Mouse (Mus musculus): ENCODE data around the gene Hes1. TPM values are rescaled to one million over a fixed set of nuclear protein-coding genes. Genes with fewer than 3 reads are reported as not detected.

The Hes1 gene
- total RNA-seq (2021), result 10 to 100 TPM in 1 of 2 experiments, 1 to 10 TPM in 1; 9.2 to 12.5 TPM
- long read RNA-seq, experiment 1, transcript Hes1-201 (4 exons, 1,468 nt), result major isoform, 5 of 14 reads
- long read RNA-seq, experiment 1, partial matches to known transcripts, result 0 of 14 reads
- long read RNA-seq, experiment 1, other reads (novel, unspliced or antisense), result 7 of 14 reads
- long read RNA-seq, experiment 2, transcript Hes1-201 (4 exons, 1,468 nt), result major isoform, 23 of 25 reads
- long read RNA-seq, experiment 2, partial matches to known transcripts, result 0 of 25 reads
- long read RNA-seq, experiment 2, other reads (novel, unspliced or antisense), result 2 of 25 reads

DNA sequence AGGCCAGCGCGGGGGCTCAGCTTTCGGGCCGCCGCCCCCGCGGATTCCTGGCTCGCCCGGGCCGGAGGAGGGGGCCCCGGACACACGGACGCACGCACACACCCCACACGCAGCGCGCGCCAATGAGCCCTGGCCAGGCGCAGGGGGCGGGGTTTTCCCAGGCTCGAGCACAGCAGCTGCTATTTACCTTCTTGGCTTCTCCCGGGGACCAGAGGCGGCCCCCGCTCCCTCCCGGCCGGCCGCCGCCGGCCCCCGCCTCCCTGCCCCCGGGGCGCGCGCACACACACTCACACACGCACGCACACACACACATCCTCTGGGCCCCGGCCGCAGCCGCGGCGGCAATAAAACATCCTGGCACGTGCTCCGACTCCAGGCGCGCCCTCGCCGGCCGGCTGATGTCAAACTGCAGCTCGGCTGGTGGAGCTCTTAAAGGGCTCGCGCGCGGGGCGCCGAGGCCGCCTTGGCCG, at the start of gene Hes1:
Gene Hes1 (plus strand): TSS at position 401 of the 470 bp plus-strand sequence.
- DNase-seq, result peak; percentile 95

DNA sequence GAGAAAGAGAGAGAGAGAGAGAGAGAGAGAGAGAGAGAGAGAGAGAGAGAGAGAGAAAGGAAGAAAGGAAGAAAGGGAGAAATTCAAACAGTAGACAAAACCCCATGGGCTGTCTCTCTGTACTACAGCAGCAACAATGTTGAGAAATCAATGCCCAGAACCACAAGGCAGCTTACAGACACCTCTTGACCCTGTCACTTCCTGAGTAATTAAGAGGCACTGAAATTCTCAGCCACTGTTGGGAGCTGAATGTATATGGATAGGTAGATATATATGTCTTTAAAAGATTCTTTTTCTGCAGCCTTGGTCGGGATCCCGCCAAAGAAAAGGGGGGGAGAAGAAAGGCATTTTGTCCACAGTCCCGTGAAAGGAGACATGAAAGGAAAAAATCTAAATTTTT, 48.1 kb upstream of the Hes1 start:
- no peak for DNase-seq

DNA sequence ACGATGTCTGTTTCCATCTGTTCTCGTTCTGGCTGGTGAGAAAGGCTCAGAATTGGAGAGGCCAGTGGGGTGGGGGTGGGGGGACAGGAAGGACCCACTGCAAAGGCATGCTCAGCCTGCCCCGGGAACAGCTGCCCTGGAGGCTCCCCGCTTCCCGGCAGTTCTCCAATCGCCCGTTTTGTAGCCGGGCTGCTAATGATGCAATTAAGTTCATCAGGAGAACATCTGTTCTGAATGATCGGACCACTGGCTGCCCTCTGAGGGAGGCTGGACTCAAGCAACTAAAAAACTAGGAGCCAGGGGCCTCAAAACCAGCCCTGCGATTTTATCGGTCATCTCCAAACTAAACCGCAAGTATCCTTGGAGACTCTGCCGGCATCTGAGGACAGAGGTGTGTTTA, 44.1 kb upstream of the Hes1 start:
- DNase-seq, result peak; percentile 61

DNA sequence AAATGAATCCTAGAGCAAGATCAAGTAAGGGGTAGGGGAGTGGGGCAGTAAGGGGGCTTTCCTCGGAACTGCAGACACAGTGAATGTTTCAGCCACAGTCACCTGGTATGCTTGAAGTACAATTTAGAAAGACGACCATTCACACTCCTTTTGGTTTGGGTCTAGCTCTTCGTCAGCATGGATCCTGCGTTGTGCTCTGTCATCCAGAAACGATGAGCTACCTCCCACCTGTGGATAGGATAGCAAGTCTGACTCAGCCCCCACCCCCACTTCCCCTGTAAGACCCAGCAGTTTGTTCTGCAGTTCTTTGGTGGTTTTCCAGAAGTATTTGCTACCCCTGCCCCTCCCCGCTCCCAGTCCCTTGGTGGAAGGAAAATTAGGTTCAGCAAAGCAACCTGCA, 41.8 kb upstream of the Hes1 start:
- no peak for DNase-seq

DNA sequence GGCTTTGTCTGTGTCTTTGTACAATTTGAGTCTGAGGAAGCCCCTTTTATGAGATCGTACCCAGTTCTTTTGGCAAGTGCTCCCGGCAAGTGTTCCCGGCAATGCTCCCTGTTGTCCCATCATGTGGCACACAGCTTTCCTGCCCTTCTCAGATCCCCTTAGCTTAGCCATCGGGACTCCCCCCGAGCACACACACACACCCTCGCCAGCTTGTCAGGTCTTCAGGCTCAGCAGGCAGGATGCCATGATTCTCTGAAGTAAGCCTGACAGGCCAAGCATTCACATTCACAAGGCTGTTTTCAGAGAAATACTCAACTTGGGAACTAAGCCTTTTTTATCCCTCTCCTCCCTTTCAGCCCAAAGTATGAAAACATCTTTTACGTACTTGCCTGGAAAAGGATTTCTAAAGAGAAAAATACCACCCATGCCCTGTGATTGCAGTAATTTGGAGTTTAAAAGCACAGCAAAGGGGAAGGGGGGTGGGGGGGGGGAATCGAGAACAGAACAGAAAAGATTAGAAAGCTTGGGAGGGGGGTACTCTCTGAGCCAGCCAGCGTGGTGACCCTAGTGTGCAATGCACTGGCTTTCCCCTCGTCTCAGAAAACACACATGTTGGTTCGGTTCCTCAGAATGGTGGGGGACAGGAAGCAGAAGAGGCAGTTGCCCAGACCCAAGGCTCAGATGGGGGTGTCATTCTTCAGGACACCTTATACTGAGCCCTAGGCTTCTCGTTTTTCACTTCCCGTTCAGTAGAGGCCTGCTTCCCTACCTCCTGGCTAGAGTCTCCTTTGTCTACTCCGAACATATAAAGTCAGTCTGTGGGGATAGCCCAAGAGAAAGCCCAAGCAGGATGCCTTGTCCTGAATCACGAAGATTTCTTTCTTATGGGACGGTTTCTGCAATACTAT, 41.0 kb upstream of the Hes1 start:
- no peak for DNase-seq

DNA sequence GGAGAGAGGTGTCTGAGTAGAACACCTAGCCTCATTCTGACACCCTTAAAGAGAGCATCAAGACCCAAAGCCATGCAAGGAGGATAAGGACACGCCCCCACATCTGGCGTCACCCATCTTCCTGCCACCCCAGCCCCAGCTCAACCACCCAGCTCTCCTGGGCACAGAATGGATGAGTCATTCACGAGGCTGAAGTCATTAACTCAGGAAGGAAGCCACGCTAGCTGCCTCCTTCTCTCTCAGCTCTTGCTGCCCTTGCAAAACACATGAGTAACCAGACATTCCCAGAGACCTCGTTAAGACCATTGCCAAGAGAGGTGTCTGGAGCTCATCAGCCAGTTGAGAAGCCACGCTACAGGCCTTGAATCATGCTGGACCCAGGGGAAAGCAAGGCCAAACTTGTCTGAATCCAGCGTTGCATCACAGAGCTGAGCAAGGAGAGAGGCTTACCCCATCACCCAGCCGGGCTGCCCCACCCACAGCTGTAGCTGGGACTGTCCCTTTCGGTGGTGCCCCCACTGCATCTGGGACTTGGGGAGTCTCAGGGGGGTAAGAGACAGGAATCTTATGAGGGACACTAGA, 39.4 kb upstream of the Hes1 start:
- DNase-seq, result peak; percentile 58

DNA sequence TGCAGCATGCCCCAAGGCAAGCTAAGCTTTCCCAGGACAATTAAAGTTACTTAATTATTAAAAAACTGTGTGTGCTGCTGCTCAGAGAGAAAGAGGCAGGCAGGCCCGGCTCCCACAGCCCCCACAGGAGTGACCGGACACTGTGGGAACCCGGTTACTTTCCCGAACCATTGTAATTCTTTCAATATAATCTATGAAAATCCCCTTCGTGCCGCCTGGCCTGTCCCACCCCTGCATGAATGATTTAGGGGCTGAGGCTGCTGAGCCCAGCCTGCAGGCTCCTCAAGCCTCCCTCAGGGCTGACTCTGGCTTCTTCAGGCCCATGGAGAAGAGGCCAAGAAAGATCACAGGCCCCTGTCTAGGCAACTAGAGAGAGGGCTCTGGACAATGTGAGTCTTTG, 36.0 kb upstream of the Hes1 start:
- DNase-seq, result no peak

DNA sequence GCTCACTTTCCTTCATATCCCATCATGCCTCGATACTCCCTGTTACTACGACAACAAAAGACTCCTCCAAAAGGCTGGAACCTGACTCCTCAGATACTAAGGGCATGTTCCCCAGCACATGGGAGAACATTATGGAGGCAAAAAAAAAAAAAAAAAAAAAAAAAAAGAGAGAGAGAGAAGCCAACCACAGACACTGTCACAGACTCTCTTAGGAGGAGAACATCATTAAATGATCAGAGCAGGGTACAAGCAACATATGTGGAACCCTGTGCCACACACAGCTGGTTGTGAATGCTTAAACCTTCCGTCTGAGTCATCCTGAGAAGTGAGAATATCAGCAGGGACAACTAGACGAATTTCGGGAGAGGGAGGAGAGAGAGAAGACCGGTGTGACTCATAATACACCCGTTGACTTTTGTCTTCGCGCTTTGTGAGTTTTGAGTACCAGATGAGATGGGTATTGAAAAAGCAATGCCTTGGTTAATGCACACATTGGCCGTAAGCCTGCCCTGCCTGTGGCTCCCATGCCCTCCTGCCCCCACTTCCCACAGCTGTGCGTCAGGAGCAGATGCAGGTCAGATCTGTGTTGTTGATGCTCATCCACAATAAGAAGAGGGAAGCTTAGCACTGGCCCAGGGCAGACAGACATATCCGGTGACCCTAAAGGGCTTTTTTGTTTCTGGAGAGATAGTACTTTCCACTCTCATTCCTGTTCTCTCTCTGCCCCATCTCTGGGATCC, 34.8 kb upstream of the Hes1 start:
- no peak for DNase-seq

DNA sequence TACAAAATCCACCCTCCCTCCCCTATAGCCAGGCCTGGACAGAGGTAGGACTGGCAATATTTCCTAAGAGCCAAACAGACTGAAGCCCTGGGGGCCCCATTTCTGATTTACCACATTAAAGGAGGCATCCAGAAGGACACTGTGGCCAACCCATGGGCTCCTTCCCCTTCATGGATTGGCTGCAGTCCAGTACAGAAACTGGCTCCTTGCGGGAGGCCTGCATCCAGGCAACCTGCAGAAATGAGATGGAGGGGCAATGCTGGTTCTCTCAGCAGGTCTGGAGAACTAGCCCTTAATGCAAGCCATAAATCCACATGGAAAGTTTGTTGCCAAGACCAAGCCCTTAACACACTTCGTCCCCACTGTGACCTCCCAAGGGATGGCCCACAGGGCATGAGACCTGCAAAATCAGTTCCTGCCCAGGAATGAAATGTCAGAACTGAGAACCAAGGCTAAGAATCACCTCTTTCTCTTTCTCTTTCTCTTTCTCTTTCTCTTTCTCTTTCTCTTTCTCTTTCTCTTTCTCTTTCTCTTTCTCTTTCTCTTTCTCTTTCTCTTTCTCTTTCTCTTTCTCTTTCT, 31.8 kb upstream of the Hes1 start:
- no peak for DNase-seq

DNA sequence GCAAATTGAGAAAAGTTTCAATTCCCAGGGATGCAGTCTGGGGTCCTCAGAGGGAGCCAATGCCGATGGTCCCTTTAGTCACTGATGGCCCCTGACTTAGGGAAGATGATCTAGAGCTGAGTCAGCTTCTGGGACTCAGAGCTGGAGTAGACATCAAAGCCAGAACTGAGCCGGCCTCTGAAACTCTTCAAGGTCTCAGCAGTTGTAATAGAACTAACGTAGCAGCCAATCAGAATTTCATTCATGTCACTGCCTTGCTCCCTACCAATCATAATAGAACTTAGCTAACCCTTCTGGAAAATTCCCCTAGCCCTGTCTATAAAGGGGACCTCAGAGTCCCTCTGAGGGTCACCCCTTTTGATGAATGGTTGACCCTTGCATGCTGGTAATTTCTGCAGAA, 30.8 kb upstream of the Hes1 start:
- no peak for DNase-seq

DNA sequence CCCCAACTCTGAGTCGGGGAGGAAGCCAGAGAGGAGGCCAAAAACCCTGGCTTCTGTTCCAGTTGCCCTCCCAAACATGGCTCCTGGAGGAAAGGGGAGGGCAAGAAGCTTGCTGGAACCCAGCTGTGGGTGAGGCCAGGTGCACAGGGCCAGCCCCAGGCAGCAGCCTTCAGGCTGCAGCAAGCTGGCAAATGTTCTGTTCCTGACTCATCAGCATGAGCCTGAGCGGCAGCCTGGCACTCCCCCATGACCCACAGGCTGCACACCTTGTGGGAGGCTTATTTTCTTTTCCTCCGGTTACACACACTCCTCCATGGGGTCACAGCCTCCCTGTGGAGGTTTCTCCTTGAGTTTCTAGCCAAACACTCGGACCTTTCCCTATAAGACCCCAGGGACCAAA, 30.2 kb upstream of the Hes1 start:
- no peak for DNase-seq

DNA sequence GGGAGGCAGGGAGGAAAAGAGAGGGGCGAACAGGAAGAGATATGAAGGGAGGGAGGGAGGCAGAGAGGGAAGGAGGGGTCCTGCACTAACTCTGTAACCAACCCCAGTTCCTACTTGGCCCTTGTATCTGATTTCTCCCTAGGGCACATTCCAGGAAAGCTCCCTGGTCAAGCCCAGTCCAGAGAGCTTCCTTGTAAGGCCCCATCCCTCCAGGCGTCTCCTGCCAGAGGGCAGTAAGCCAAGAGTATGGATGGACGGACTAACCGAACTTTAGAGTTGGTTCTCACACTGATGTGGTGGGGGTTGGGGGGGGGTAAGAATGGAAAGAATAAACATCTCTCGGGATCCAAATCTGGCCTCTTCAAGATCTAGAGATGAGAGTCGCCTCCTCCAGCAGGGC, 29.7 kb upstream of the Hes1 start:
- DNase-seq, result peak; percentile 38

DNA sequence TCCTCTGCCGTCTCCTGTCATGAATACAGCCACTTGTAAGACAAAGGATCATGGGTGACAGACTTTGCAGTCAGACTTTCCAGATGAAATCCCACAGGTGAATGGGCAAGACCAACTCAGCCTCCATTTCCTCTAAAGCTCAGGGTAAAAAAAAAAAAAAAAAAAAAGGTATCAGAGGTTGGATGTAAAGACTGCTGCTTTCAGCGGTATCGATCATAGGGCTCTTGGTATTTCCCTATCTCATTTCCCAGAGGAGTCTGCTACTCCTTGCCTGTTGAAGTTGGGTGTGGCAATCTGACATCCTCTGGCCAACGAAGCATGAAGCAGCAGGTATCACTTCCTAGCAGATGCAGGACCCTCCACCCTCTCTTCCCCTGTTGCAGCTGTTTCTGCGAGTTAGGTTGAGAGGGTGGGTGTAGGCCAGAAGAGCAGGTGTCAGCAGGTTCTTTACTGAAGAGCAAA, 29.2 kb upstream of the Hes1 start:
- no peak for DNase-seq

DNA sequence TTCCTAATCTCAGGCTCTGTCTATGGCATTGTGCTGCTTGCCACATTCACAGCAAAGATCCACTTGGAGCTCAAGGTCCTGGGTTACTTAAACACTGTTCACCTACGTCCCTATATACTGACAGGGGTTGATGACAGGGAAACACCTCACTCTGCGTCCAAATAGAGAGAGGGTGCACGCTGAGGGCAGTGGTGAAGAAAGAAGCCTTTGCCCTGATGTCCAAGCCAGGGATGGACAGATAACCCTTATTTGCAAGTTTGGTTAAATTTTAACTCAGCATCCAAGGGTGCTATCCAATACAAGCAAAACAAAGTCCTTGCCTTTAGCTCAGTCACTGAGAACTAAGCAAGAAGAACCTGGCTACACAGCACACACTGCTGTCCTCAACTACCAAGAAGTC, 28.1 kb upstream of the Hes1 start:
- DNase-seq, result no peak

DNA sequence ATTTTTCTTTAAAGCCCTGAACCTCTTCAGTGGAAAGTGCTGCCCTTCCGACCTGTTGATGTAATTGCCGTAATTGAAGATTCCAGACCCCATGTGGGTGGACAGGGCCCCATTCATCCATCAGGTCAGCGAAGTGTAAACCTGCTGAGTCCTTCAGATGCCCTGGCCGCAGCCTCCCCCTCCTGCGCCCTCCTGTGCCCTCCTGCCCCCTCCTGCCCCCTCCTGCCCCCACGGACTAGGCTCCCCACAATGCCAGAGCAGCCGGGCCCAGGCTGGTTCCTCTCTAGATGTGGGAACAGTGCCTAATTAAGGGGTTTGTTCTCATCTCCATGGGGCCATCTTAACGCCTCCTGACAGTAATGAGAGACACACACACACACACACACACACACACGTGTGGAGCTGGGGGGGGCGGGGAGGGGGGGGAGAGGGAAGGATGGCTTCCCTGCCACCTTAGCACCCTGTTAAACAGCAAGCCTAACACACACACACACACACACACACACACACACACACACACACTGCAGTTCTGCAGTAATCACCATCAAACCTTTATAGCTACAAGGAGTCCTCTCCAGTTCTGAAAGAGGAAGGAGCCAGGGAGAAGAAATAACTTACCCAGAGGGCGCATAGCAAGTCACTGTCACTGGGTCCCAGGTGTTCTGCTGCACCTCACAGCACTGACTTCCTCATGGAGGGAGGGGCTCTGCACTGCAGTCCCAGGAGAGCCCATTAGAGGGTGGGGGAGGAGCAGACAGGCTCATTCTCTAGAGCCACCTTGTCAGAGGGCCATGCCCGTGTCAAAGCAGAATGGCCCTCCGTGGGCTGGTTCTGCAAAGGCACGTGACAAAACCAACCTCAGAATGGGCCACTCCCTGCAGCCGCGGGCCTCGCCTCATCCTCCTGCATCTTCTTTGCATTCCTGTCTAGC, 25.3 kb upstream of the Hes1 start:
- DNase-seq, result no peak

DNA sequence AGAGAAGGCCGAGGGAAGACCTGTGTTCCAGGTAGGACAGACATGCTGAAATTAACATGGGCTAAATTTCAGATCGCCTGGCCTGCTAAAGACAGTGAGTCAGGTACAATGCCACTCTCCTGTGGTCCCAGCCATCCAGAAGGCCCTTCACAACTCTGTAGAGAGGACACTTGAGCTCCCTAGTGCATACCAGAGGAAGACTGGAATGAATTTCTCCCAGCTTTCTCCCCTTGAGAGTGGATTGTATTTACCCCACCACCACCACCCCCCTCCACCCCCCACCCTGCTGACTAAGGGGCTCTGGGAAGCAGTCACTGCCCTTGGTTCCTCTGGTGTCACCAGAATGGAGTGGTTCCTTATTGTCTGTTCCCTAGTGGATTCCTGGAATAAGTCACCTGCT, 24.3 kb upstream of the Hes1 start:
- DNase-seq, result no peak

DNA sequence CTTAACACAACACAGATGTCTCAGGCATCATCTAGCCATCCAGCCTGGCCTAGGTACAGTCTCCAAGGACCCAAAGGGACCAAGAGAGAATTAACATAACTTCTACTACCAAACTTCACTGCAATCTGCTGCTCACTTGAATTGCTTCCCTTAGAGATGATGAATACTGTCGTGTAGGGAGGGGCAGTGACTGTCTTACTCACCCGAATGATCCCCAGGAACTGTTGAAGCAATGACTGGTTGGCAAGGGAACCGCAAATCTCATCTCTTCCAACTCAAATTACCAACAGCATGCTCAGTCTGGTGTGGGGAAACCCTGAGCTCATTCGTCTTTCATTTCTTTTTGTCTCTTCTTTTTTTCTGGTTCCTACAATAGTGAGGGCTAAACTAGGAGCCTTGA, 21.3 kb upstream of the Hes1 start:
- no peak for DNase-seq

DNA sequence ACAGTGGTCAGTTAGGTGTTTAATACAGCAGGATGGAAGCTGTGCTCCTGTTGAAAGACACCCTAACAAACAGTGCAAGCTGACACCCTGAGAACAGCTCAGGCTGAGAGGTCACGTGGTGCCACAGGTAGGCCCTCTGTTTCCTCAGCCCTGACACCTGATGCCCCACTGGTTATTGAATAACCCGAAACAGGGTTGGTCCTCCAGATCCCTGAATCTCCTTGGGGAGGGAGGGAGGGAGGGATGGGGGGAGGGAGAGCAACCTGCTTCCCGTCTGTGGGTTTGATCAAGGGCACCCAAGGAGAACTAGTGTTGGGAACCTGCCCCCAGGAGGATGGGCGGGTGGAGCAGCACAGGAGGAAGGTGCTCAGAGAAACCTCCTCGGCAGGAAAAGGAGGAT, 18.6 kb upstream of the Hes1 start:
- no peak for DNase-seq

DNA sequence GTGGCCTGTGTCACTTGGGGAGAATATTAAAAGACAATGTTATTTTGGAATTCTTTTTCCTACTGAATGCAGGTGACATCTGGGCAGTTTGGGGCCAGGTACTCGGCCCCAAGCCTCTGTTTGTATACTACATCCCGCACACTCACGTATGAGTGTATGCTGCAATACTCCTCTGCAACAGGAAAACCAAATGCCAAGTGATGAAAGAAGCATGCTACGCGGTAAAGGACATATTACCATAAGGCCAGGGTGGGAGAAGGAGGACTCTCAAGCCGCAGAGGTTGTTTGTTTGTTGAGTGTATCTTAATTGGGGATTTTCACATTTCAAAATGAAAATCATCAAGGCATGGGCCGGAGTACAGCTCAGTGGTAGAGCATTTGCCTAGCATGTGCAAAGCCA, 17.2 kb upstream of the Hes1 start:
- DNase-seq, result no peak

DNA sequence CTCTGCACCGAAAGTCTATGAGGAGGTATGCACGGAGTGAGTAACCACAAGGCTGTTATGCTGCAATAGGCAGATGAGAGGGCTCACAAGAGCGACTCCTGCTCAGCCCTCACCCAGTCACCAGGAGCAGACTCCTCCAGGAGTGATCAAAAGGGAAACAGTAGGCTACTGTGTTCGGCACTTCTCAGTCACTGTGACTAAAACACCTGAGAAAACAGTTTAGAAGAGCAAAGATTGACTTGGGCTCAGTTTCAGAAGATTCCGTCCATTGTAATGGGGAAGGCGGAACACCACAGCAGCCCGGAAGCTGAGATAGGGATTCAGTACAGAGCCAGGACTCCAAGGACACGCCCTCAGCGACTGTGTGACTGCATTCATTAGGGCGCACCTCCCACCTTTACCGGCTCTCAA, 16.8 kb upstream of the Hes1 start:
- DNase-seq, result no peak

Data from gastrocnemius, postnatal 25 days (tissue).